Mouse (Mus musculus) thymus, adult 2 months (tissue): Measurements from ENCODE around the gene 1700012B07Rik.

Experiments
- CTCF ChIP-seq: fragments of 200-500 bp; IDR thresholded peaks from 2 replicates; pipeline ENCODE4 v1.5.1; 2012; ENCODE audit warnings: mild to moderate bottlenecking, control low read depth, low read length, moderate library complexity, borderline replicate concordance; ENCODE audit not compliant: control insufficient read depth, poor library complexity, insufficient read depth; ENCODE audit errors: extremely low read depth
- POLR2A ChIP-seq: fragments of 200-500 bp; IDR thresholded peaks from 2 replicates; pipeline ENCODE4 v1.6.1; 2012; ENCODE audit warnings: mild to moderate bottlenecking, low read length, control low read depth, moderate library complexity; ENCODE audit not compliant: control insufficient read depth, poor library complexity, insufficient read depth; ENCODE audit errors: extremely low read depth

DNA sequence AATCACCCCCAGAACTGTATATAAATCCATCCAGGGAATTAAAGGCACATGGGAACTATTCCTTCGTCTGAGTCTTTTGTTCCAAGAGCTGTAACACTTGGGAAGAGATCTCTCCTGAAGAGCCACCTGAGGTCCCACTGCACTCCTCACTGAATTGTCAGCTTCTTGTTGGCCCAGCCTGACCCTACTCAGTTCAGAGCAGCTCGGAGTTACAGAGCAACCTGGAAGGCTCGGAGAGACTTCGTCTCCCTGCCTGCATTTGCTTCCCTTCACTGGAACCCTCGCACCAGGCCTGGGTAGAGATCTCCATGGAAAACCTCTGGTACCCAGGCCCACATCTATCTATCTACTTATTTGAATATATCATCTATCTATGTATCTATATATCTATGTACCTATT is 40.0 kb upstream of the 1700012B07Rik start:
- TF ChIP-seq CTCF = no peak
- no peak for TF ChIP-seq POLR2A
